Mouse (Mus musculus) adrenal gland (tissue): ENCODE data around the gene C1qbp.

Experiments
- intact Hi-C: fragments of 180-260 bp; cut with DNase I; formaldehyde crosslinking; loops from one replicate; pipeline ENCODE4 v1.15.1; 2025

C1qbp gene

GRCm38 (mm10) chr11:70977293-70977692 is 5.5 kb downstream of the C1qbp start:
- intact Hi-C loops: no loop called here

- intact Hi-C loops: no loop called here
Measured at GRCm38 (mm10) chr11:70975193-70975592, 7.6 kb downstream of the C1qbp start.

GRCm38 (mm10) chr11:70973947-70974346 is 8.9 kb downstream of the C1qbp start:
- intact Hi-C loops: no loop called here

GRCm38 (mm10) chr11:70972586-70972985 is 10.2 kb downstream of the C1qbp start:
- intact Hi-C loops: no loop called here

GRCm38 (mm10) chr11:70970560-70971540 is 12.0 kb downstream of the C1qbp start:
- intact Hi-C loops: no loop called here

GRCm38 (mm10) chr11:70969821-70970559 is 12.8 kb downstream of the C1qbp start, which contains the start of the genes Nup88 and Rpain:
Nup88 (minus strand) TSS chr11:70969973.
Rpain (plus strand) TSS chr11:70970213.
- intact Hi-C loops: no loop called here

- intact Hi-C loops: no loop called here
Measured at GRCm38 (mm10) chr11:70969271-70969794, 13.5 kb downstream of the C1qbp start.

GRCm38 (mm10) chr11:70964222-70964907 is 18.5 kb downstream of the C1qbp start:
- intact Hi-C loops: no loop called here

GRCm38 (mm10) chr11:70960786-70961554 is 21.9 kb downstream of the C1qbp start:
- intact Hi-C loops: no loop called here

- intact Hi-C loops: no loop called here
Measured at GRCm38 (mm10) chr11:70954711-70955110, 28.1 kb downstream of the C1qbp start.

GRCm38 (mm10) chr11:70944935-70945817 is 37.6 kb downstream of the C1qbp start:
- intact Hi-C loops: no loop called here

GRCm38 (mm10) chr11:70943651-70944050 is 39.2 kb downstream of the C1qbp start:
- intact Hi-C loops: no loop called here

- intact Hi-C loops: no loop called here
Measured at GRCm38 (mm10) chr11:70942596-70942995, 40.2 kb downstream of the C1qbp start.

GRCm38 (mm10) chr11:70935316-70935715 is 47.5 kb downstream of the C1qbp start:
- intact Hi-C loops: no loop called here

GRCm38 (mm10) chr11:70931461-70931860 is 51.4 kb downstream of the C1qbp start:
- intact Hi-C loops: no loop called here
